Mouse (Mus musculus): Measurements from ENCODE around the gene Nsd1.

Nsd1 gene

GRCm38 (mm10) chr13:55329683-55330566 is 120.3 kb downstream of the Nsd1 start, which contains the start of gene Mxd3:
Gene Mxd3 (minus strand): TSS chr13:55329823.
- DNase-seq (ENCODE audit: low read depth) = peak; percentile 89

GRCm38 (mm10) chr13:55330567-55331400 is 121.2 kb downstream of the Nsd1 start:
- DNase-seq (ENCODE audit: low read depth) = no peak

- peak; percentile 62 for DNase-seq (ENCODE audit: low read depth)
Observed at GRCm38 (mm10) chr13:55332331-55332730, 122.7 kb downstream of the Nsd1 start.

GRCm38 (mm10) chr13:55335701-55336100 is 126.1 kb downstream of the Nsd1 start:
- DNase-seq (ENCODE audit: low read depth) = no peak

GRCm38 (mm10) chr13:55337341-55337975 is 127.9 kb downstream of the Nsd1 start:
- DNase-seq (ENCODE audit: low read depth) = no peak

GRCm38 (mm10) chr13:55338131-55339054 is 128.8 kb downstream of the Nsd1 start:
- DNase-seq (ENCODE audit: low read depth) = no peak

- DNase-seq (ENCODE audit: low read depth) = peak; percentile 26
Observed at GRCm38 (mm10) chr13:55339259-55339658, 129.7 kb downstream of the Nsd1 start.

- DNase-seq (ENCODE audit: low read depth) = no peak
Observed at GRCm38 (mm10) chr13:55342469-55342868, 132.9 kb downstream of the Nsd1 start.

- no peak for DNase-seq (ENCODE audit: low read depth)
Observed at GRCm38 (mm10) chr13:55344286-55344685, 134.7 kb downstream of the Nsd1 start.

GRCm38 (mm10) chr13:55346745-55347144 is 137.2 kb downstream of the Nsd1 start:
- DNase-seq (ENCODE audit: low read depth) = no peak

GRCm38 (mm10) chr13:55361145-55361544 is 151.6 kb downstream of the Nsd1 start:
- no peak for DNase-seq (ENCODE audit: low read depth)

- peak; percentile 4 for DNase-seq (ENCODE audit: low read depth)
Observed at GRCm38 (mm10) chr13:55361974-55362452, 152.4 kb downstream of the Nsd1 start.

- DNase-seq (ENCODE audit: low read depth) = peak; percentile 97
Observed at GRCm38 (mm10) chr13:55362453-55363060, 153.0 kb downstream of the Nsd1 start, which contains the start of gene Lman2. Gene Lman2 (minus strand): TSS chr13:55362783.
